Mouse (Mus musculus) heart, embryonic 15.5 days (tissue): ENCODE results near the gene Ccdc154. TPM values are rescaled to one million over a fixed set of nuclear protein-coding genes. Genes with fewer than 3 reads are reported as not detected.

ENCODE experiments used
- polyA plus RNA-seq: library from polyadenylated mRNA; unstranded; fragments of >200 nt; fragmentation: Nextera tagmentation; extraction: Ambion mirVana; gene quantifications from 2 replicates; pipeline ENCODE4 v1.2.1, GENCODE M21; 2015

Gene Ccdc154
- polyA plus RNA-seq, 1 experiment from 2014 or later = not detected

Other genes with a start within 250 kb of the Ccdc154 start
- gene Mapk8ip3, start 225.5 kb upstream of the Ccdc154 start, polyA plus RNA-seq = 23.2 and 28.2 TPM in 2 replicates
- gene Jpt2, start 201.8 kb upstream of the Ccdc154 start, polyA plus RNA-seq = 73.4 and 100 TPM in 2 replicates
- gene Cramp1l, start 146.7 kb upstream of the Ccdc154 start, polyA plus RNA-seq = 4.1 and 6.3 TPM in 2 replicates
- 8.9 and 13.3 TPM in 2 replicates for gene Ift140, start 146.4 kb upstream of the Ccdc154 start, polyA plus RNA-seq
- gene Tmem204, start 78.9 kb upstream of the Ccdc154 start, polyA plus RNA-seq = 23.1 and 24.8 TPM in 2 replicates
- gene Telo2, start 46.5 kb upstream of the Ccdc154 start, polyA plus RNA-seq = 22.9 and 33.6 TPM in 2 replicates
- 0.16 and 0.30 TPM in 2 replicates for gene Ptx4, start 41.7 kb upstream of the Ccdc154 start, polyA plus RNA-seq
- 14.8 and 18.3 TPM in 2 replicates for gene Clcn7, start 29.1 kb upstream of the Ccdc154 start, polyA plus RNA-seq
- gene Gm38655, start 13.0 kb downstream of the Ccdc154 start, polyA plus RNA-seq = 0.33 and 0.77 TPM in 2 replicates
- 23.7 and 24.4 TPM in 2 replicates for gene BC003965, start 22.1 kb downstream of the Ccdc154 start, polyA plus RNA-seq
- gene Unkl, start 25.9 kb downstream of the Ccdc154 start, polyA plus RNA-seq = 4.6 and 5.3 TPM in 2 replicates
- 20.4 and 27.1 TPM in 2 replicates for gene Gnptg, start 77.7 kb downstream of the Ccdc154 start, polyA plus RNA-seq
- 24.7 and 31.2 TPM in 2 replicates for gene Tsr3, start 77.7 kb downstream of the Ccdc154 start, polyA plus RNA-seq
- 0.34 and 1.7 TPM in 2 replicates for gene Baiap3, start 93.9 kb downstream of the Ccdc154 start, polyA plus RNA-seq
- 322 and 354 TPM in 2 replicates for gene Ube2i, start 112.2 kb downstream of the Ccdc154 start, polyA plus RNA-seq
- gene Prss34, start 135.9 kb downstream of the Ccdc154 start, polyA plus RNA-seq = 0.73 and 0.98 TPM in 2 replicates
- gene Prss28, start 146.2 kb downstream of the Ccdc154 start, polyA plus RNA-seq = not detected in 2 replicates
- gene Prss29, start 156.2 kb downstream of the Ccdc154 start, polyA plus RNA-seq = not detected in 2 replicates
- 0.20 and 0.29 TPM in 2 replicates for gene Tpsab1, start 183.1 kb downstream of the Ccdc154 start, polyA plus RNA-seq
- 8.5 and 9.4 TPM in 2 replicates for gene Tpsb2, start 203.8 kb downstream of the Ccdc154 start, polyA plus RNA-seq
- 0.20 and 0.89 TPM in 2 replicates for gene Tpsg1, start 206.8 kb downstream of the Ccdc154 start, polyA plus RNA-seq